Mouse (Mus musculus): ENCODE measurements around the gene Olfr427. TPM values are rescaled to one million over a fixed set of nuclear protein-coding genes. Genes with fewer than 3 reads are reported as not detected.
"Not testable (repeated sequence)": the region's sequence is repeated elsewhere in the genome, so short reads cannot be mapped to it uniquely, and the experiment has no call there.

Olfr427 gene
- not detected in 2 replicates for polyA plus RNA-seq (2016; fragmentation: Nextera tagmentation; extraction: Ambion mirVana)

- no peaks in the 10 kb centered on the region for H3K4me1 ChIP-seq
- no peak within 1 kb of the TSS for H3K9ac ChIP-seq
- H3K9me3 ChIP-seq (replicated peaks): no peaks in the 10 kb centered on the region
- H3K4me2 ChIP-seq: no peak within 1 kb of the TSS
- no peaks in the 10 kb centered on the region for H3K27me3 ChIP-seq (replicated peaks)
- WGBS (ENCODE audit: insufficient replicate concordance): 65% methylated on average over 1 of the region's 1 CpGs
- H3K27ac ChIP-seq: no peak within 1 kb of the TSS
- no peak within 1 kb of the TSS for H3K4me3 ChIP-seq
- H3K36me3 ChIP-seq: no peaks in the 10 kb centered on the region
- no peak for ATAC-seq
These were observed at the start of gene Olfr427 for GRCm38 (mm10) chr1:174096591-174096990. Gene Olfr427 (plus strand): TSS chr1:174096891.

- not testable (repeated sequence) for H3K9me3 ChIP-seq (replicated peaks); H3K4me2 ChIP-seq; H3K27me3 ChIP-seq (replicated peaks); H3K4me1 ChIP-seq; H3K9ac ChIP-seq; H3K27ac ChIP-seq; ATAC-seq; H3K4me3 ChIP-seq; H3K36me3 ChIP-seq
- WGBS (ENCODE audit: insufficient replicate concordance): 43% methylated on average over 6 of the region's 6 CpGs
These were observed 48.5 kb upstream of the Olfr427 start for GRCm38 (mm10) chr1:174048227-174048626.

GRCm38 (mm10) chr1:174048893-174049292, 47.8 kb upstream of the Olfr427 start, which contains the start of gene Olfr432:
Gene Olfr432 (plus strand): TSS chr1:174049205.
- H3K27ac ChIP-seq: no peak within 1 kb of the TSS
- no peak for ATAC-seq
- WGBS (ENCODE audit: insufficient replicate concordance): 39% methylated on average over 2 of the region's 2 CpGs
- H3K36me3 ChIP-seq: no peaks in the 10 kb centered on the region
- H3K27me3 ChIP-seq (replicated peaks): no peaks in the 10 kb centered on the region
- no peak within 1 kb of the TSS for H3K4me3 ChIP-seq
- no peak within 1 kb of the TSS for H3K4me2 ChIP-seq
- no peaks in the 10 kb centered on the region for H3K4me1 ChIP-seq
- H3K9me3 ChIP-seq (replicated peaks): no peaks in the 10 kb centered on the region
- no peak within 1 kb of the TSS for H3K9ac ChIP-seq

- H3K4me1 ChIP-seq; H3K36me3 ChIP-seq; H3K27me3 ChIP-seq (replicated peaks); H3K4me2 ChIP-seq; H3K27ac ChIP-seq; H3K9ac ChIP-seq; ATAC-seq; H3K9me3 ChIP-seq (replicated peaks); H3K4me3 ChIP-seq: not testable (repeated sequence)
- WGBS (ENCODE audit: insufficient replicate concordance): 21% methylated on average over 4 of the region's 4 CpGs
These were observed 47.3 kb upstream of the Olfr427 start for GRCm38 (mm10) chr1:174049357-174049756.

GRCm38 (mm10) chr1:174050532-174050931, 46.2 kb upstream of the Olfr427 start:
- Histone ChIP-seq H3K4me1 (no peaks in the 10 kb centered on the region), H3K36me3 (no peaks in the 10 kb centered on the region), H3K27me3 (replicated peaks) (no peaks in the 10 kb centered on the region), H3K9me3 (replicated peaks) (no peaks in the 10 kb centered on the region), H3K4me3 (no peak overlapping the region), H3K4me2 (no peak overlapping the region), H3K9ac (no peak overlapping the region), H3K27ac (no peak overlapping the region)
- 68% methylated on average over 4 of the region's 4 CpGs for WGBS (ENCODE audit: insufficient replicate concordance)
- ATAC-seq: no peak

- Histone ChIP-seq H3K27me3 (replicated peaks) (no peaks in the 10 kb centered on the region), H3K36me3 (no peaks in the 10 kb centered on the region), H3K9ac (no peak overlapping the region), H3K4me3 (no peak overlapping the region), H3K27ac (no peak overlapping the region), H3K4me1 (no peaks in the 10 kb centered on the region), H3K4me2 (no peak overlapping the region), H3K9me3 (replicated peaks) (no peaks in the 10 kb centered on the region)
- WGBS (ENCODE audit: insufficient replicate concordance): 65% methylated on average over 4 of the region's 4 CpGs
- no peak for ATAC-seq
These were observed 45.2 kb upstream of the Olfr427 start for GRCm38 (mm10) chr1:174051515-174051914.

- Histone ChIP-seq H3K4me2 (no peak overlapping the region), H3K27me3 (replicated peaks) (no peaks in the 10 kb centered on the region), H3K27ac (no peak overlapping the region), H3K9me3 (replicated peaks) (no peaks in the 10 kb centered on the region), H3K4me3 (no peak overlapping the region), H3K9ac (no peak overlapping the region), H3K36me3 (no peaks in the 10 kb centered on the region), H3K4me1 (no peaks in the 10 kb centered on the region)
- no peak for ATAC-seq
- WGBS (ENCODE audit: insufficient replicate concordance): 62% methylated on average over 5 of the region's 5 CpGs
These were observed 44.7 kb upstream of the Olfr427 start for GRCm38 (mm10) chr1:174051931-174052536.

GRCm38 (mm10) chr1:174052981-174053380, 43.7 kb upstream of the Olfr427 start:
- whole genome bisulfite sequencing (ENCODE audit: insufficient replicate concordance): 73% methylated on average over 3 of the region's 3 CpGs
- H3K4me2 ChIP-seq: no peak overlapping the region
- no peak overlapping the region for H3K27ac ChIP-seq
- ATAC-seq: no peak
- H3K4me1 ChIP-seq: no peaks in the 10 kb centered on the region
- H3K9me3 ChIP-seq (replicated peaks): no peaks in the 10 kb centered on the region
- no peak overlapping the region for H3K4me3 ChIP-seq
- H3K27me3 ChIP-seq (replicated peaks): no peaks in the 10 kb centered on the region
- H3K36me3 ChIP-seq: no peaks in the 10 kb centered on the region
- no peak overlapping the region for H3K9ac ChIP-seq

- Histone ChIP-seq H3K9me3 (replicated peaks) (no peaks in the 10 kb centered on the region), H3K4me1 (no peaks in the 10 kb centered on the region), H3K27ac (no peak overlapping the region), H3K4me3 (no peak overlapping the region), H3K27me3 (replicated peaks) (no peaks in the 10 kb centered on the region), H3K4me2 (no peak overlapping the region), H3K9ac (no peak overlapping the region), H3K36me3 (no peaks in the 10 kb centered on the region)
- 59% methylated on average over 2 of the region's 2 CpGs for WGBS (ENCODE audit: insufficient replicate concordance)
- ATAC-seq: no peak
These were observed 41.4 kb upstream of the Olfr427 start for GRCm38 (mm10) chr1:174055248-174055647.

GRCm38 (mm10) chr1:174066305-174066704, 30.4 kb upstream of the Olfr427 start, which contains the start of gene Olfr430:
Gene Olfr430 (plus strand): TSS chr1:174066605.
- Histone ChIP-seq H3K4me3 (no peak within 1 kb of the TSS), H3K27me3 (replicated peaks) (no peaks in the 10 kb centered on the region), H3K4me2 (no peak within 1 kb of the TSS), H3K27ac (no peak within 1 kb of the TSS), H3K9ac (no peak within 1 kb of the TSS), H3K4me1 (no peaks in the 10 kb centered on the region), H3K9me3 (replicated peaks) (no peaks in the 10 kb centered on the region), H3K36me3 (no peaks in the 10 kb centered on the region)
- ATAC-seq: no peak
- 68% methylated on average over 3 of the region's 3 CpGs for WGBS (ENCODE audit: insufficient replicate concordance)

- Histone ChIP-seq H3K27ac (no peak within 1 kb of the TSS), H3K27me3 (replicated peaks) (no peaks in the 10 kb centered on the region), H3K9ac (no peak within 1 kb of the TSS), H3K4me3 (no peak within 1 kb of the TSS), H3K9me3 (replicated peaks) (no peaks in the 10 kb centered on the region), H3K4me1 (no peaks in the 10 kb centered on the region), H3K4me2 (no peak within 1 kb of the TSS), H3K36me3 (no peaks in the 10 kb centered on the region)
- 74% methylated on average over 2 of the region's 2 CpGs for WGBS (ENCODE audit: insufficient replicate concordance)
- no peak for ATAC-seq
These were observed 12.7 kb upstream of the Olfr427 start, which contains the start of gene Olfr429 for GRCm38 (mm10) chr1:174084031-174084430. Gene Olfr429 (plus strand): TSS chr1:174084331.

- 47% methylated on average over 2 of the region's 2 CpGs for whole genome bisulfite sequencing (ENCODE audit: insufficient replicate concordance)
- Histone ChIP-seq H3K9ac (no peak overlapping the region), H3K4me3 (no peak overlapping the region), H3K36me3 (no peaks in the 10 kb centered on the region), H3K4me1 (no peaks in the 10 kb centered on the region), H3K27me3 (replicated peaks) (no peaks in the 10 kb centered on the region), H3K27ac (no peak overlapping the region), H3K9me3 (replicated peaks) (no peaks in the 10 kb centered on the region), H3K4me2 (no peak overlapping the region)
- ATAC-seq: no peak
These were observed 7.0 kb downstream of the Olfr427 start for GRCm38 (mm10) chr1:174103735-174104134.

- H3K9ac ChIP-seq: no peak within 1 kb of the TSS
- no peak within 1 kb of the TSS for H3K4me3 ChIP-seq
- H3K4me2 ChIP-seq: no peak within 1 kb of the TSS
- no peak for ATAC-seq
- H3K36me3 ChIP-seq: no peaks in the 10 kb centered on the region
- no peaks in the 10 kb centered on the region for H3K4me1 ChIP-seq
- no peaks in the 10 kb centered on the region for H3K27me3 ChIP-seq (replicated peaks)
- WGBS (ENCODE audit: insufficient replicate concordance): 46% methylated on average over 2 of the region's 2 CpGs
- H3K9me3 ChIP-seq (replicated peaks): no peaks in the 10 kb centered on the region
- no peak within 1 kb of the TSS for H3K27ac ChIP-seq
These were observed 24.4 kb downstream of the Olfr427 start, which contains the start of gene Olfr231 for GRCm38 (mm10) chr1:174121062-174121461. Gene Olfr231 (minus strand): TSS chr1:174121162.

Measured in liver, embryonic 12.5 days (tissue).